Mouse (Mus musculus): ENCODE data around the gene Efemp2.

DNA sequence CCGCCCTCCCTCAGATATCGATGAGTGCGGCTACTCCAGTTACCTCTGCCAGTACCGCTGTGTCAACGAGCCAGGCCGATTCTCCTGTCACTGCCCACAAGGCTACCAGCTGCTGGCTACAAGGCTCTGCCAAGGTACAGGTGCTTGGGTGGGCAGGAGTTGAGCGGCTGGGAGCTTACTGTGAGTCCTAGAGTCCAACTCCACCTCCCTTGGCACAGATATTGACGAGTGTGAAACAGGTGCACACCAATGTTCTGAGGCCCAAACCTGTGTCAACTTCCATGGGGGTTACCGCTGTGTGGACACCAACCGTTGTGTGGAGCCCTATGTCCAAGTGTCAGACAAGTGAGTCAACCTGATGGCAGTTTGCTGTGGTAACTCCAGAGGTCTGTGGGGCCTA is 6.3 kb downstream of the Efemp2 start:
- TF ChIP-seq CTCF (IDR thresholded peaks at IDR 0.05 in 2 of 3, conservative IDR thresholded peaks at IDR 0.05 in 1 of 3; ENCODE audit: control insufficient read depth in 1 of 3, insufficient read depth in 1 of 3, low read depth in 2 of 3, low read length in 3 of 3, poor library complexity in 1 of 3, severe bottlenecking in 1 of 3) = no peak
- no peak for TF ChIP-seq CHD1 (IDR thresholded peaks at IDR 0.05; ENCODE audit: low read depth, low read length)
- TF ChIP-seq POLR2AphosphoS5 (IDR thresholded peaks at IDR 0.05; ENCODE audit: borderline replicate concordance, low read depth, low read length) = no peak
- no peak for TF ChIP-seq HCFC1 (IDR thresholded peaks at IDR 0.05; ENCODE audit: low read depth, low read length)
